Comparison of ENCODE assay signal across 13 mouse cellular contexts in the genomic region with DNA sequence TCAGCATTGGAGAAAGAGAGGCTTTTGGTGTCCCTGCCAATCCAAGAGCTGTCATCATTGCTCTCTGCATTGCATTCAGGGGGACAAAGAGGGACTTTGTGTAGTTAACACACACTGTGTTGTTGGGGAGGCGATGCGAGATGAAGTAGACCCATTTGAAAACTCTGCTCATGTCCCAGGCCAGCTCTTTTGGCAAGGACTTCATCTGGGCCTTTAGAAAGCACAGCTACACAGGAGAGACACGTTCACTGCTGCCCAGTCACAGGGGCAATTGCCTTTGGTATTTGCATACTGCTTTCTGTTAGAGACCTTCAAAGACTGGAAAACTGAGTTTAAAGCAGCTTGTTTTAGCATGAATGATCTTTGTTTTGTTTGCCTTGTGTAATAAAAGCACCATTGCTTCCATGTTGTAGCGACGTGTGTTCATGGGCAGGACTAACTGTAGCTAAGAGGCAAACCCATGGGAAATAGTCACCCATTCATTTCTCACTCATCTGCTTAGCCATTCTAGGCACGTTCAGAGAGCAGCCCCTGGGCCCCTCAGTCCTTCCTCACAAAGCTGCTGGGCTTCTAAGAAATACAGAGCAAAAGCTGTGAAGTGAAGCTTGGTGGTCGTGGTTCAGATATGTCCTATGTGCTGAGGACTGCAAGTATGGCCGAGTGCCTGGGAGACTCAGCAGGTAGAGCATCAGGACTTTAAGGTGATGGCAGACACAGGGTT.
DNase-seq lines count a peak whose midpoint lies in the region; ATAC-seq and TF ChIP-seq lines count a peak whose summit lies in the region.
"Had no signal": no experiment of that assay in that cellular context is flagged by ENCODE, and none has a peak within 500 bp of the region (broad histone marks: within the 10 kb centered on the region; RNA-seq: fewer than 3 reads in every experiment).

No protein-coding gene starts in this region.

- ATAC-seq in kidney, embryonic 15.5 days (replicated peaks; ENCODE audit: low FRiP score): no peak
- no peak for ATAC-seq in kidney, embryonic 14.5 days (ENCODE audit: low FRiP score, low TSS enrichment)
- peak; percentile 76 for ATAC-seq in neural tube, embryonic 13.5 days (ENCODE audit: low read depth)
- no peak for ATAC-seq in activated CD4-positive, CD25-positive, alpha-beta regulatory T cell, adult 4 months
- ATAC-seq in stomach, postnatal 0 days (ENCODE audit: low FRiP score, low TSS enrichment): no peak
- ATAC-seq in intestine, postnatal 0 days: no peak

- H3K4me3 ChIP-seq in kidney, embryonic 15.5 days (replicated peaks): no peak overlapping the region
- no peak overlapping the region for H3K4me3 ChIP-seq in kidney, embryonic 14.5 days (ENCODE audit: low read length)
- no peak overlapping the region for H3K4me3 ChIP-seq in neural tube, embryonic 13.5 days
- no peak overlapping the region for H3K4me3 ChIP-seq in stomach, postnatal 0 days (ENCODE audit: low read depth, low read length)
- H3K4me3 ChIP-seq in intestine, postnatal 0 days (ENCODE audit: low read depth, low read length): no peak overlapping the region
- H3K4me3 ChIP-seq: heart, embryonic 12.5 days; limb, embryonic 13.5 days had no signal

- no peak for TF ChIP-seq EP300 in stomach, postnatal 0 days (optimal IDR thresholded peaks at IDR 0.05)

- H3K4me1 ChIP-seq in kidney, embryonic 15.5 days: peaks cover 13% of the 10 kb centered on the region
- H3K4me1 ChIP-seq in kidney, embryonic 14.5 days (ENCODE audit: control insufficient read depth, insufficient read depth, low read length): peaks cover 12% of the 10 kb centered on the region; the same call in 1 of the 2 replicates
- H3K4me1 ChIP-seq in neural tube, embryonic 13.5 days (replicated peaks): peaks cover 20% of the 10 kb centered on the region
- no peaks in the 10 kb centered on the region for H3K4me1 ChIP-seq in stomach, postnatal 0 days (replicated peaks; ENCODE audit: control insufficient read depth, insufficient read depth)
- no peaks in the 10 kb centered on the region for H3K4me1 ChIP-seq in intestine, postnatal 0 days (replicated peaks; ENCODE audit: control insufficient read depth, insufficient read depth, low read length)
- H3K4me1 ChIP-seq: heart, embryonic 12.5 days had no signal

- H3K4me2 ChIP-seq in kidney, embryonic 15.5 days: no peak overlapping the region
- H3K4me2 ChIP-seq in kidney, embryonic 14.5 days (replicated peaks; ENCODE audit: low read depth, low read length): no peak overlapping the region
- no peak overlapping the region for H3K4me2 ChIP-seq in neural tube, embryonic 13.5 days
- no peak overlapping the region for H3K4me2 ChIP-seq in stomach, postnatal 0 days (replicated peaks; ENCODE audit: low read depth)
- H3K4me2 ChIP-seq in intestine, postnatal 0 days (replicated peaks; ENCODE audit: low read depth): no peak overlapping the region
- H3K4me2 ChIP-seq: heart, embryonic 12.5 days; limb, embryonic 13.5 days had no signal

- 69% methylated on average over 8 of the region's 8 CpGs for WGBS in kidney, embryonic 15.5 days
- 70% methylated on average over 8 of the region's 8 CpGs for WGBS in kidney, embryonic 14.5 days
- WGBS in neural tube, embryonic 13.5 days: 44% methylated on average over 8 of the region's 8 CpGs
- WGBS in stomach, postnatal 0 days: 77% methylated on average over 8 of the region's 8 CpGs
- 71% methylated on average over 8 of the region's 8 CpGs for WGBS in intestine, postnatal 0 days

- H3K9ac ChIP-seq in kidney, embryonic 15.5 days: no peak overlapping the region
- H3K9ac ChIP-seq in kidney, embryonic 14.5 days (ENCODE audit: low read depth, low read length): no peak overlapping the region
- no peak overlapping the region for H3K9ac ChIP-seq in neural tube, embryonic 13.5 days
- H3K9ac ChIP-seq in stomach, postnatal 0 days (ENCODE audit: low read length): no peak overlapping the region
- no peak overlapping the region for H3K9ac ChIP-seq in intestine, postnatal 0 days (ENCODE audit: low read depth, low read length)
- H3K9ac ChIP-seq: heart, embryonic 12.5 days; limb, embryonic 13.5 days had no signal

- H3K36me3 ChIP-seq in kidney, embryonic 15.5 days: no peaks in the 10 kb centered on the region
- no peaks in the 10 kb centered on the region for H3K36me3 ChIP-seq in kidney, embryonic 14.5 days (ENCODE audit: control insufficient read depth, insufficient read depth, low read length)
- H3K36me3 ChIP-seq in neural tube, embryonic 13.5 days: no peaks in the 10 kb centered on the region
- H3K36me3 ChIP-seq in stomach, postnatal 0 days (ENCODE audit: control insufficient read depth, insufficient read depth, low read length): no peaks in the 10 kb centered on the region
- no peaks in the 10 kb centered on the region for H3K36me3 ChIP-seq in intestine, postnatal 0 days (ENCODE audit: control insufficient read depth, insufficient read depth)
- H3K36me3 ChIP-seq: heart, embryonic 12.5 days; limb, embryonic 13.5 days had no signal

- H3K27me3 ChIP-seq in kidney, embryonic 15.5 days: no peaks in the 10 kb centered on the region
- H3K27me3 ChIP-seq in kidney, embryonic 14.5 days (ENCODE audit: control insufficient read depth, insufficient read depth, low read length): no peaks in the 10 kb centered on the region
- H3K27me3 ChIP-seq in neural tube, embryonic 13.5 days: no peaks in the 10 kb centered on the region
- no peaks in the 10 kb centered on the region for H3K27me3 ChIP-seq in stomach, postnatal 0 days (ENCODE audit: control insufficient read depth, insufficient read depth, low read length)
- no peaks in the 10 kb centered on the region for H3K27me3 ChIP-seq in intestine, postnatal 0 days (replicated peaks; ENCODE audit: control insufficient read depth, insufficient read depth, low read length)
- H3K27me3 ChIP-seq: heart, embryonic 12.5 days; limb, embryonic 13.5 days had no signal

- H3K9me3 ChIP-seq in kidney, embryonic 15.5 days (replicated peaks): no peaks in the 10 kb centered on the region
- no peaks in the 10 kb centered on the region for H3K9me3 ChIP-seq in kidney, embryonic 14.5 days (ENCODE audit: control insufficient read depth, low read length)
- H3K9me3 ChIP-seq in neural tube, embryonic 13.5 days: no peaks in the 10 kb centered on the region
- no peaks in the 10 kb centered on the region for H3K9me3 ChIP-seq in stomach, postnatal 0 days (ENCODE audit: control insufficient read depth, low read length)
- no peaks in the 10 kb centered on the region for H3K9me3 ChIP-seq in intestine, postnatal 0 days (ENCODE audit: control insufficient read depth)
- H3K9me3 ChIP-seq: heart, embryonic 12.5 days; limb, embryonic 13.5 days had no signal

- peak overlapping the region; percentile 32; the same call in 1 of the 2 replicates for H3K27ac ChIP-seq in kidney, embryonic 15.5 days
- H3K27ac ChIP-seq in kidney, embryonic 14.5 days (ENCODE audit: low read depth, low read length): no peak overlapping the region
- H3K27ac ChIP-seq in neural tube, embryonic 13.5 days (replicated peaks): peak overlapping the region; percentile 65
- H3K27ac ChIP-seq in stomach, postnatal 0 days (replicated peaks): no peak overlapping the region
- no peak overlapping the region for H3K27ac ChIP-seq in intestine, postnatal 0 days (ENCODE audit: low read depth, low read length)
- H3K27ac ChIP-seq: limb, embryonic 13.5 days had no signal

- TF ChIP-seq CTCF in stomach, postnatal 0 days (IDR thresholded peaks at IDR 0.05; ENCODE audit: low read depth): no peak
- TF ChIP-seq CTCF in intestine, postnatal 0 days (IDR thresholded peaks at IDR 0.05; ENCODE audit: low read depth): no peak

- DNase-seq in frontal cortex, adult 2 months (ENCODE audit: extremely low spot score in 1 of 2, low spot score in 1 of 2): peak; percentile 11 to 22
- peak; percentile 25 to 57 for DNase-seq in layer of hippocampus, postnatal 14 days (ENCODE audit: low spot score in 2 of 2)
- DNase-seq in stomach, postnatal 0 days (ENCODE audit: low spot score): no peak
- DNase-seq: adrenal gland, postnatal 25 days; B cell, adult 2 months; lung, postnatal 4 days had no signal

Comparison
In these comparisons a context has a peak if more than half of its experiments do, and no peak if none do; other contexts are left out.
1. H3K27ac ChIP-seq: peak in kidney, embryonic 15.5 days (single experiment) and neural tube, embryonic 13.5 days (single experiment); none in kidney, embryonic 14.5 days (single experiment), stomach, postnatal 0 days (single experiment) and intestine, postnatal 0 days (single experiment).